Mouse (Mus musculus) layer of hippocampus, postnatal 25 days (tissue): ENCODE data around the gene Tmem205. TPM values are rescaled to one million over a fixed set of nuclear protein-coding genes. Genes with fewer than 3 reads are reported as not detected.

Experiments
- DNase-seq, 2 experiments: peaks; one replicate each; pipeline ENCODE4 v3.0.0; 2022; ENCODE audit warnings: mixed read lengths in 2 of 2, low spot score in 1 of 2; ENCODE audit errors: extremely low spot score in 1 of 2
- total RNA-seq, 2 experiments: library from RNA; stranded (reverse); gene quantifications; 2 replicates each; pipeline ENCODE4 v1.2.3; 2021

Gene Tmem205
- total RNA-seq, 2 experiments from 2014 or later: 40.2 to 45.0 TPM

GRCm38 (mm10) chr9:21947540-21948130, 20.3 kb upstream of the Tmem205 start:
- DNase-seq: no peak

DNA sequence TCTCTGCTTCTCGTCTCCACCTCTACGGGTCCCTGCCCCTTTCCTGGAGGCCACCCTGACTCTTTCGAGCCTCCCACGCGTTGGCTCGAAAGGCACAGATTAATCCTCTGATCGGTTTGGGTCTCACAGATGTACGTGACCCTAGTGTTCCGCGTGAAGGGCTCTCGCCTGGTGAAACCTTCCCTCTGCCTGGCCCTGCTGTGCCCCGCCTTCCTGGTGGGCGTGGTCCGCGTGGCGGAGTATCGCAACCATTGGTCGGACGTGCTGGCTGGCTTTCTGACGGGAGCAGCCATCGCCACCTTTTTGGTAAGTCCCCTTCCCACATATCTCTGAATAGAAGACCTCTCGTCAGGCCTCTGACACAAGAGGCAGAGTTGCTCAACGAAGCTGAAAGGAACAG, 16.9 kb upstream of the Tmem205 start:
- DNase-seq: no peak

GRCm38 (mm10) chr9:21943638-21944037, 16.3 kb upstream of the Tmem205 start:
- DNase-seq: no peak

GRCm38 (mm10) chr9:21943046-21943445, 15.7 kb upstream of the Tmem205 start:
- no peak for DNase-seq

- no peak for DNase-seq
Measured at GRCm38 (mm10) chr9:21938234-21938855, 11.0 kb upstream of the Tmem205 start.

GRCm38 (mm10) chr9:21937711-21938175, 10.4 kb upstream of the Tmem205 start:
- no peak for DNase-seq

DNA sequence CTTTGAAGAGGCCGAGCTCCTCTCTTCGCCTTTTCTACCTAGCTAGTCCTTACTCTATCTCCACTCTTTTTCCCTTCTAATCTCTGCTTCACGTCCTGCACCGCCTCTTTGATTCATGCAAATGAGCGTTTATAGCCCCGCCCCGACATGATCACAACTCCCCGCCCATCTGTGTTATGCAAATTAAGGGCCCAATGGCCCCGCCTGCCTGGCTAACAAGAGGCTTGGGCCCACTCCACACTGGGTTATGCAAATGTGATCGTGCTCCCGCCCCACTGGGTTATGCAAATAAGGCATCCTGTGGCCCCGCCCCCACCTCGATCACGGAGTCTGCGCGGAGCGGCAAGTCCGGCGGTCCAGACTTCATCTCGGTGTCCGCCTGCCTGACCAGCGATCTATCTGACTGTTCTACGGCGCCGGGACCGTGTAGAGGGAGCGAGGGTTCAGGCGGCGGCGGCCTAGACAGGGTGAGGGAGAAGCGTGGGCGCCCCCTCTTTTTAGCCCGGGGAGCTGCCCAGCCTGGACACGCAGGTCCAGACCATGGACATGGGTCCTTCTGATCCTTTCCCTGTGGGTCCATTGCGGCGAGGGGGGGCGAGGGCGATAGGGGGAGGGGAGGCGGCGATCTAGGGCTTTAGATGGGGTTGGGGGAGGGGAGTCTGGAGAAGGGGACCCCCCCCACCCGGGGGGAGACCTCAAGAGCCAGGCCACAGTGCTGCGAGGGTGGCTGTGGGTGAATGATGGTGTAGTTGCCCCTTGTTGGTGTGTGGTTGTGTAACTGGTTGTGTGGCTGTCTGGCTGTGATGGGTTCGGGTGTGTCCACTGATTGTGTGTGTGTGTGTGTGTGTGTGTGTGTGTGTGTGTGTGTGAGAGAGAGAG, 9.6 kb upstream of the Tmem205 start, which contains the start of gene Plppr2:
Gene Plppr2, plus strand, starts transcription at position 342 of the 879 bp plus-strand sequence.
- peak; percentile 92 to 95 for DNase-seq

- DNase-seq: no peak
Measured at GRCm38 (mm10) chr9:21935466-21936131, 8.2 kb upstream of the Tmem205 start.

DNA sequence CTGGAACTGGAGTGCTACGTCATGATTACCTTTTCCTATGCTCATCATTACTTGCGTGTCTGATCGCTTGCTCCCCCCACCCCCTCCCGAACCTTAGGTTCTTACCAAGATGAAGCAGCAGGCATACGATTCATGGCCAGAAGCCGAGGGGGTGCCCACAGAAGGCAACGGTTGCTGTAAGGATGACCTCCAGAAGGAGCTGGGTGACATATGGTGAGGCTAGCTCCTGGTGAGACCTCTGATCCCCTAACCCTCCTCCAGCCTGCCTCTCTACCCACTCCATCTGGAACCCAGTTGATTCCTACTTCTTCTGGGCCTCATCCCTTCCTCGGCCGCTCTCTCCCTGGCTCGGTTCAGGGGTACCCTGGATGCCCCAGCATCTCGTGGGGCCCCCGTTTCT, 6.7 kb upstream of the Tmem205 start:
- no peak for DNase-seq

DNA sequence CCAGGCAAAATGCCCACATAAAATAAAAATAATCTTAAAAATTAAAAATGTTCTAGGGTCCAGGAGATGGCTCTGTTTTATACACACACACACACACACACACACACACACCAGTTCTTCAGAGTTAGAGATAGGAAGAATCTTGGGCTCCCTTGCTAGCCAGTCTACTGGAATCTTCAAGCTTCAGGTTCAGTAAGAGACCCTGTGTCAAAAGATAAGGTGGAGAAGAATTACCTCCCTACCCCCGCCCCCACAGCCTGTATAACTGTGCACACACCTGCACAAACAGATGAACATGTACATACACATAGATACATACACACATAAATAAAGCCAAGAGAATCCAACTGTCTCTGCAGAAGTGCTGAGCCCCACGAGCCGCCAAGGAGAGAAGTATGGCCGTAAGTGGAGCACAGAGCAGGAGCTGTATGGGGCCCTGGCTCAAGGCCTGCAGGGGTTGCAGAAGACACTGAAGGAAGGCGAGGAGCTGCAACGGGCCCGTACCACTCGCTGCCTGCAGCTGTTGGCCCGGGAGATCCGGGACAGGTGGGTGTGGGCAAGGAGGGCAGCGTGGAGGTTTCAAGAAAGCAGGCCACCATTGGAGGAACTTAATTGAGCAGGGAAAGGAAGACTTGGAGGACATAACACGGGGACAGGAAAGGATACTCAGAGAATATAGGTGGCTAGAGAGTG, 5.2 kb upstream of the Tmem205 start:
- DNase-seq: no peak

- DNase-seq: no peak
Measured at GRCm38 (mm10) chr9:21932006-21932405, 4.7 kb upstream of the Tmem205 start.

DNA sequence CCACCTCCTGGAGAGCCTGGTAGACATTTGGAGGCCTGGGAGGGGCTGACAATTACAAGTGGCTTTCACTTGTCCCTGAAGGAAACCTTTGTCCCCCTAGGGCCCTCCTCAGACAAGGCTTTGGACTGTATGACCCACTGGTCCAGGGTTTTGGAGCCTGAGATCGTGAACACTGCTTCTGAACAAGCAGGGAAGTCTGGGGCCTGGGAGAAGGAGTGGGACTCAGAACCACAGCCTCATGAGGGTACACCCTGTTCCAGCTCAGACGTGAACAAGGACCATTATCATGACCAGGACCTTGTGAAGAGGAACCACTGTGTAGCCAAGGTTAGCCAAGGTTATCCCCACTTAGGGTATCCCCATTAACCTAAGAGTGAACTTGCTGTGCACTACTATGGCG, 1.9 kb upstream of the Tmem205 start:
- DNase-seq: no peak

DNA sequence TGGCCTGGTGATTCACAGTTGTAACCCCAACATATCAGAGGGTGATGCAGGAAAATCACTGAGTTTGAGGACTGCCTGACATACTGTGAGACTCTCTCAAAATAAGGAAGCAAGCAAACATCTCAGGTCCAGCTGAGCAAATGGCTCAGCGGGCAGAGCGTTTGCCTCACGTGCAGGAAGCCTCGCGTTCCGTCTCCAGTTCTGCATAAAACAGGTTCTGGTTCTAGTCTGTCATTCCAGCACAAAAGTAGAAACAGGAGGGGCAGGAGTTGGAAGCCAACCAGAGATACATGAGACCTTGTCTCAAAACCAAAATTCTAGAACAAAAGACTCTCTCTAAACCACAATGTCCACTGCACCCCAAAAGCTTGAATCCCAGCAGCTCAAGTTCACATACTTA, 572 bp downstream of the Tmem205 start:
- DNase-seq: no peak

GRCm38 (mm10) chr9:21926155-21926554, 1.2 kb downstream of the Tmem205 start:
- DNase-seq: no peak

- no peak for DNase-seq
Measured at GRCm38 (mm10) chr9:21925506-21925905, 1.9 kb downstream of the Tmem205 start.

DNA sequence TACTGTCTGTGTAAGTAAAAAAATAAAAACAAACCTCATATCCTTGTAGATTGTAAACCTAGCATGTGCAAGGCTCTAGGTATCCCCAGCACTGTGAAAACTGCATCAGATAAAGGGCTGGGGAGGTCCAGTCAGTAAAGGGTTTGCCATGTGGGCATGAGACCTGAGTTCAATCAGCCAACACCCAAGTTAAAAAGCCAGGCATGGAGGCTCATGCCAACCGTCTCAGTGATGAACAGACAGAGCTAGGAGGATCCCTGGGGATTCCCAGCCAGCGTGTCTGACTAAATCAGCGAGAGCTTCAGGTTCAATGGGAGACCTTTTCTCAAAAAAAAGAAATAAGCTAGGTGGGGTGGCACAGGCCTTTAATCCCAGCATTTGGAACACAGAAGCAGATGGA, 2.3 kb downstream of the Tmem205 start:
- DNase-seq: no peak

DNA sequence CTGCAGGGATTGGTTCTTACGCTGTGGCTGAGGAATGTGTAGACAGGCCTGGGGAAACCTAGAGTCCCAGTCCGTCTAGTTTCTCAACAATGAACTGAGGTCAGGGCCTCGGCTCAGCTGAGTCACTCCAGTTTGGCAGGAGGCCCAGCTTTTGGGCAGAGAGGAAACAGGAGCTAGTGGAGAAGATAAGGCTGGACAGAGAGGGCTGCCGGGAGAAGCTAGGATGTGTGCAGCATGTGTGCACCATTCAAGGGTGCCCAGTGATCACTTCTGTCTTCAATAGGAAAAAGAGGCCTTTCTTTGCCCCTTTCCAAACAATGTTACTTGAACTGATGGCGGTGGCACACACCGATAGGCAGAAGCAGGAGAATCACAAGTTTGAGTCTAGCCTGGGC, 3.3 kb downstream of the Tmem205 start:
- DNase-seq: no peak

GRCm38 (mm10) chr9:21923490-21924098, 3.8 kb downstream of the Tmem205 start:
- no peak for DNase-seq

DNA sequence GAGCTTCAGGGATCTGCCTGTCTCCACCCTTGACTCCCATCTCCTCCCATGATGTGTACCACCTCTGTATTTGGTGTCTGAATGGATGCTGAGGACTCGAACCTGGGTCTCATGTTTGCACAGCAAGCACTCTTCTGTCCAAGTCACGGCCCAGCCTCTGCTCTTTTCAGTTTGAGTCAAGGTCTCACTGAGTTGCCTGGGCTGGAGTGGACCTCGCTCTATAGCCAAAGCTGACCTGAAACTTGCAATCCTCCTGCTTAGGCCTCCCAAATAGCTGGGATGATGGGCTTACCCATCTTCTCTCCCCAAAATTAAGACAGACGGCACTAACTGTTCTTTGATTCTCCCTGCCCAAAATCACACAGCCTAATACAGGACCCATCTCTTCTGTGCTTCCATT, 4.3 kb downstream of the Tmem205 start:
- DNase-seq: no peak
